Mouse (Mus musculus): ENCODE data around the gene Ccdc6. TPM values are rescaled to one million over a fixed set of nuclear protein-coding genes. Genes with fewer than 3 reads are reported as not detected.

Ccdc6 gene
- polyA plus RNA-seq, 1 experiment = 61.8 TPM

- H3K4me3 ChIP-seq (ENCODE audit: low read depth, low read length) = peak overlapping the region; percentile 64
- no peak for TF ChIP-seq CTCF (IDR thresholded peaks at IDR 0.05; ENCODE audit: low read depth, low read length)
- TF ChIP-seq EP300 (IDR thresholded peaks at IDR 0.05; ENCODE audit: insufficient read depth, low read depth, low read length) = no peak
- TF ChIP-seq POLR2A (IDR thresholded peaks at IDR 0.05; ENCODE audit: insufficient read depth, low read length) = no peak
- peak overlapping the region; percentile 94 for H3K27ac ChIP-seq (ENCODE audit: insufficient read depth, low read length)
- H3K4me1 ChIP-seq (ENCODE audit: control insufficient read depth, insufficient read depth, low read length) = peaks cover 7% of the 10 kb centered on the region
- no peaks in the 10 kb centered on the region for H3K9me3 ChIP-seq (replicated peaks; ENCODE audit: control insufficient read depth, insufficient read depth, low read length, poor library complexity, severe bottlenecking)
- no peaks in the 10 kb centered on the region for H3K36me3 ChIP-seq (ENCODE audit: control insufficient read depth, insufficient read depth, low read length, poor library complexity, severe bottlenecking)
- H3K9ac ChIP-seq (ENCODE audit: low read depth, poor library complexity, severe bottlenecking) = peak overlapping the region; percentile 98
- H3K27me3 ChIP-seq (ENCODE audit: control insufficient read depth, insufficient read depth, low read length, poor library complexity, severe bottlenecking) = no peaks in the 10 kb centered on the region
These were observed 1.2 kb upstream of the Ccdc6 start for GRCm38 (mm10) chr10:70095506-70096270.

- Histone ChIP-seq H3K9me3 (replicated peaks; ENCODE audit: control insufficient read depth, insufficient read depth, low read length, poor library complexity, severe bottlenecking) (0 out of 2 replicates have a peak, but pooled peaks cover 5% of the 10 kb centered on the region), H3K4me1 (ENCODE audit: control insufficient read depth, insufficient read depth, low read length) (peaks cover 4% of the 10 kb centered on the region), H3K27ac (ENCODE audit: insufficient read depth, low read length) (no peak overlapping the region), H3K9ac (ENCODE audit: low read depth, poor library complexity, severe bottlenecking) (peak overlapping the region; percentile 98), H3K4me3 (ENCODE audit: low read depth, low read length) (peak overlapping the region; percentile 87), H3K36me3 (ENCODE audit: control insufficient read depth, insufficient read depth, low read length, poor library complexity, severe bottlenecking) (no peaks in the 10 kb centered on the region), H3K27me3 (ENCODE audit: control insufficient read depth, insufficient read depth, low read length, poor library complexity, severe bottlenecking) (no peaks in the 10 kb centered on the region)
- TF ChIP-seq CTCF (IDR thresholded peaks at IDR 0.05; ENCODE audit: low read depth, low read length) = no peak
- TF ChIP-seq EP300 (IDR thresholded peaks at IDR 0.05; ENCODE audit: insufficient read depth, low read depth, low read length) = no peak
- no peak for TF ChIP-seq POLR2A (IDR thresholded peaks at IDR 0.05; ENCODE audit: insufficient read depth, low read length)
These were observed 475 bp downstream of the Ccdc6 start for GRCm38 (mm10) chr10:70097291-70097901.

GRCm38 (mm10) chr10:70097911-70098569 is 1.1 kb downstream of the Ccdc6 start:
- peak overlapping the region; percentile 98 for H3K9ac ChIP-seq (ENCODE audit: low read depth, poor library complexity, severe bottlenecking)
- no peaks in the 10 kb centered on the region for H3K27me3 ChIP-seq (ENCODE audit: control insufficient read depth, insufficient read depth, low read length, poor library complexity, severe bottlenecking)
- no peaks in the 10 kb centered on the region for H3K36me3 ChIP-seq (ENCODE audit: control insufficient read depth, insufficient read depth, low read length, poor library complexity, severe bottlenecking)
- H3K4me3 ChIP-seq (ENCODE audit: low read depth, low read length) = peak overlapping the region; percentile 87
- H3K9me3 ChIP-seq (replicated peaks; ENCODE audit: control insufficient read depth, insufficient read depth, low read length, poor library complexity, severe bottlenecking) = 0 out of 2 replicates have a peak, but pooled peaks cover 5% of the 10 kb centered on the region
- H3K4me1 ChIP-seq (ENCODE audit: control insufficient read depth, insufficient read depth, low read length) = peaks cover 4% of the 10 kb centered on the region
- no peak overlapping the region for H3K27ac ChIP-seq (ENCODE audit: insufficient read depth, low read length)
- TF ChIP-seq POLR2A (IDR thresholded peaks at IDR 0.05; ENCODE audit: insufficient read depth, low read length) = no peak
- no peak for TF ChIP-seq EP300 (IDR thresholded peaks at IDR 0.05; ENCODE audit: insufficient read depth, low read depth, low read length)
- TF ChIP-seq CTCF (IDR thresholded peaks at IDR 0.05; ENCODE audit: low read depth, low read length) = no peak

DNA sequence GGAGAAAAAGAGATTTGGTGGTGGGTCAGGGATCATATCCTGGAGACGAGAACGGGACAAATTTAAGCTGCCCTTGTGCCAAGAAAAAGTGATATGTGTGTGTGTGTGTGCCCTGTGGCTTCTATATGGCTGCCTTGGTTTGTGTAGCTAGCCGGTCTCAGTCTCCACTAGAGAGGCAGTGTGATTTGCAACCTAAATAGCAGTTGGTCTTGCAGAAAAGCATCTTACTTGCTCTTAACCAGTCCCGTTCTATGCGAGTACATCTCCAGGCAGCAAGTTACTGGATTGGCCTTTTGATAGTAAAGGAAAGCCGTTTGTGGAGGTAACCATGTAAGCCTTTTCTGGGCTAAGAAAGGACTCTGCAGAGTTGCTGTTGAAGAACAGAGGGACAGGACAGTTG is 1.7 kb downstream of the Ccdc6 start:
- Histone ChIP-seq H3K4me1 (ENCODE audit: control insufficient read depth, insufficient read depth, low read length) (peaks cover 4% of the 10 kb centered on the region), H3K27ac (ENCODE audit: insufficient read depth, low read length) (no peak overlapping the region), H3K9me3 (replicated peaks; ENCODE audit: control insufficient read depth, insufficient read depth, low read length, poor library complexity, severe bottlenecking) (0 out of 2 replicates have a peak, but pooled peaks cover 5% of the 10 kb centered on the region), H3K4me3 (ENCODE audit: low read depth, low read length) (peak overlapping the region; percentile 87), H3K36me3 (ENCODE audit: control insufficient read depth, insufficient read depth, low read length, poor library complexity, severe bottlenecking) (no peaks in the 10 kb centered on the region), H3K27me3 (ENCODE audit: control insufficient read depth, insufficient read depth, low read length, poor library complexity, severe bottlenecking) (no peaks in the 10 kb centered on the region), H3K9ac (ENCODE audit: low read depth, poor library complexity, severe bottlenecking) (peak overlapping the region; percentile 98)
- TF ChIP-seq EP300 (IDR thresholded peaks at IDR 0.05; ENCODE audit: insufficient read depth, low read depth, low read length) (no peak), POLR2A (IDR thresholded peaks at IDR 0.05; ENCODE audit: insufficient read depth, low read length) (no peak), CTCF (IDR thresholded peaks at IDR 0.05; ENCODE audit: low read depth, low read length) (no peak)

DNA sequence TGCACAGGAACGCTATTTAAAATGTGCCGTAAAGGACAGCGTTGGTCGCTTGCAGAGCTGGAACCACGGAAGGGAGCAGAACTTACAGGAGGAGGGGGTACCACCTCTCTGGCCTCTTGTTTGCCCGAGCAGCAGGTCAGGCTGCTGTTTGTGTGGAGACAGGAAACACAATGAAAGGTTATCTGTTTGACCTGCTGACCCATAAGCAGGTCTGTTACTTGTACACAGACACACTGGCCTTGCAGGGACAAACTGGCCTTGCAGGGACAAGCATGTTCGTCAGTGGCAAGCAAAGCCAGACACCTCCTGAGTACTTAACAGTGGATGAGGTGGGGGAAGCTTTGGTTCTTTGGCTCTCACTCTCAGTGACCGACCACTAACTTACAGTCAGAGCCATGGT is 2.1 kb downstream of the Ccdc6 start:
- Histone ChIP-seq H3K4me3 (ENCODE audit: low read depth, low read length) (no peak overlapping the region), H3K27ac (ENCODE audit: insufficient read depth, low read length) (no peak overlapping the region), H3K27me3 (ENCODE audit: control insufficient read depth, insufficient read depth, low read length, poor library complexity, severe bottlenecking) (no peaks in the 10 kb centered on the region), H3K4me1 (ENCODE audit: control insufficient read depth, insufficient read depth, low read length) (peaks cover 4% of the 10 kb centered on the region), H3K9me3 (replicated peaks; ENCODE audit: control insufficient read depth, insufficient read depth, low read length, poor library complexity, severe bottlenecking) (0 out of 2 replicates have a peak, but pooled peaks cover 5% of the 10 kb centered on the region), H3K9ac (ENCODE audit: low read depth, poor library complexity, severe bottlenecking) (no peak overlapping the region), H3K36me3 (ENCODE audit: control insufficient read depth, insufficient read depth, low read length, poor library complexity, severe bottlenecking) (no peaks in the 10 kb centered on the region)
- TF ChIP-seq CTCF (IDR thresholded peaks at IDR 0.05; ENCODE audit: low read depth, low read length) (no peak), EP300 (IDR thresholded peaks at IDR 0.05; ENCODE audit: insufficient read depth, low read depth, low read length) (no peak), POLR2A (IDR thresholded peaks at IDR 0.05; ENCODE audit: insufficient read depth, low read length) (no peak)
